Mouse (Mus musculus): Measurements from ENCODE around the gene Gpr4.

The Gpr4 gene

GRCm38 (mm10) chr7:19256567-19256966, 44.2 kb downstream of the Gpr4 start:
- in situ Hi-C loops (cut with MseI, MboI): no loop called here

GRCm38 (mm10) chr7:19257390-19258022, 45.2 kb downstream of the Gpr4 start:
- in situ Hi-C loops (cut with MseI, MboI): no loop called here

- in situ Hi-C loops (cut with MseI, MboI): no loop called here
These were observed 46.0 kb downstream of the Gpr4 start for GRCm38 (mm10) chr7:19258336-19258735.

GRCm38 (mm10) chr7:19265147-19265546, 52.8 kb downstream of the Gpr4 start:
- in situ Hi-C loops (cut with MseI, MboI): no loop called here

GRCm38 (mm10) chr7:19265928-19266822, 53.8 kb downstream of the Gpr4 start:
- in situ Hi-C loops (cut with MseI, MboI): no loop called here

- in situ Hi-C loops (cut with MseI, MboI): no loop called here
These were observed 54.7 kb downstream of the Gpr4 start for GRCm38 (mm10) chr7:19267051-19267450.

GRCm38 (mm10) chr7:19268993-19269681, 56.8 kb downstream of the Gpr4 start:
- in situ Hi-C loops (cut with MseI, MboI): no loop called here

- in situ Hi-C loops (cut with MseI, MboI): no loop called here
These were observed 57.5 kb downstream of the Gpr4 start for GRCm38 (mm10) chr7:19269721-19270441.

GRCm38 (mm10) chr7:19270509-19271237, 58.3 kb downstream of the Gpr4 start:
- in situ Hi-C loops (cut with MseI, MboI): no loop called here

- in situ Hi-C loops (cut with MseI, MboI): no loop called here
These were observed 59.2 kb downstream of the Gpr4 start, which contains the start of gene Vasp for GRCm38 (mm10) chr7:19271238-19272172. Gene Vasp (minus strand): TSS chr7:19271817.

- in situ Hi-C loops (cut with MseI, MboI): no loop called here
These were observed 59.9 kb downstream of the Gpr4 start for GRCm38 (mm10) chr7:19272173-19272764.

Data from mouse trophoblast stem cell (cell line).